Mouse (Mus musculus) kidney, embryonic 16.5 days (tissue): Measurements from ENCODE around the gene Mis18bp1. TPM values are rescaled to one million over a fixed set of nuclear protein-coding genes. Genes with fewer than 3 reads are reported as not detected.
"Not testable (repeated sequence)": the region's sequence is repeated elsewhere in the genome, so short reads cannot be mapped to it uniquely, and the experiment has no call there.

Source experiments
- ATAC-seq: fragments of 200-750 bp; cut with Nextera tagmentation; 2 replicates; pipeline ENCODE4 v1.8.0; 2017; ENCODE audit warnings: moderate TSS enrichment; ENCODE audit not compliant: low FRiP score, low TSS enrichment
- H3K27ac ChIP-seq: fragments of 300-500 bp; sonication (generic); 2 replicates; pipeline ENCODE4 v1.5.1; 2014; ENCODE audit warnings: low read length
- H3K27me3 ChIP-seq: fragments of 300-500 bp; sonication (generic); 2 replicates; pipeline ENCODE4 v1.6.1; 2014; ENCODE audit warnings: low read length, control low read depth, mixed read lengths; ENCODE audit not compliant: insufficient read depth
- H3K36me3 ChIP-seq: fragments of 300-500 bp; sonication (generic); 2 replicates; pipeline ENCODE4 v1.6.1; 2014; ENCODE audit warnings: low read length, control low read depth, mixed read lengths; ENCODE audit not compliant: insufficient read depth
- H3K4me1 ChIP-seq: fragments of 300-500 bp; sonication (generic); 2 replicates; pipeline ENCODE4 v1.6.1; 2014; ENCODE audit warnings: low read length, control low read depth, mixed read lengths; ENCODE audit not compliant: insufficient read depth
- H3K4me2 ChIP-seq: fragments of 300-500 bp; sonication (generic); replicated peaks from 2 replicates; pipeline ENCODE4 v1.6.1; 2014; ENCODE audit warnings: low read depth, low read length
- H3K4me3 ChIP-seq: fragments of 300-500 bp; sonication (generic); 2 replicates; pipeline ENCODE4 v1.5.1; 2014; ENCODE audit warnings: mild to moderate bottlenecking, low read length
- H3K9ac ChIP-seq: fragments of 300-500 bp; sonication (generic); replicated peaks from 2 replicates; pipeline ENCODE4 v1.6.1; 2014; ENCODE audit warnings: low read length
- H3K9me3 ChIP-seq: fragments of 300-500 bp; sonication (generic); 2 replicates; pipeline ENCODE4 v1.6.1; 2016; ENCODE audit warnings: low read length, control low read depth
- WGBS: fragments of 180-500 bp; shearing (Covaris S2); extraction: QIAGEN DNeasy Blood & Tissue Kit; methylation state at CpG from one replicate; pipeline ENCODE4 v1.1.7; 2014; 5-methylcytosine and 5-hydroxymethylcytosine counted together
- polyA plus RNA-seq: library from polyadenylated mRNA; unstranded; fragments of >200 nt; fragmentation: Nextera tagmentation; extraction: Ambion mirVana; gene quantifications from 2 replicates; pipeline ENCODE4 v1.2.1, GENCODE M21; 2015

Mis18bp1 gene
- 56.5 and 57.9 TPM in 2 replicates for polyA plus RNA-seq

- peak within 1 kb of the TSS; percentile 98 for H3K27ac ChIP-seq
- WGBS: under 1% methylated on average over 70 of the region's 70 CpGs
- peak within 1 kb of the TSS; percentile 76 for H3K4me3 ChIP-seq
- 0 out of 2 replicates have a peak, but pooled peaks cover 4% of the 10 kb centered on the region for H3K36me3 ChIP-seq
- peak; percentile 99 for ATAC-seq
- peaks cover 13% of the 10 kb centered on the region for H3K4me1 ChIP-seq
- peak within 1 kb of the TSS; percentile 56 for H3K4me2 ChIP-seq
- H3K9ac ChIP-seq: peak within 1 kb of the TSS; percentile 83
- no peaks in the 10 kb centered on the region for H3K27me3 ChIP-seq
- no peaks in the 10 kb centered on the region for H3K9me3 ChIP-seq
Measured at GRCm38 (mm10) chr12:65172021-65172951, at the start of gene Mis18bp1. Gene Mis18bp1, minus strand, starts transcription at chr12:65172604.

- H3K27ac ChIP-seq: no peak overlapping the region
- H3K9me3 ChIP-seq: no peaks in the 10 kb centered on the region
- H3K4me3 ChIP-seq: no peak overlapping the region
- H3K4me1 ChIP-seq: no peaks in the 10 kb centered on the region
- no peak overlapping the region for H3K4me2 ChIP-seq
- no peak for ATAC-seq
- no peaks in the 10 kb centered on the region for H3K36me3 ChIP-seq
- H3K9ac ChIP-seq: no peak overlapping the region
- 75% methylated on average over 6 of the region's 6 CpGs for WGBS
- no peaks in the 10 kb centered on the region for H3K27me3 ChIP-seq
Measured at GRCm38 (mm10) chr12:65216404-65216840, 44.0 kb upstream of the Mis18bp1 start.

DNA sequence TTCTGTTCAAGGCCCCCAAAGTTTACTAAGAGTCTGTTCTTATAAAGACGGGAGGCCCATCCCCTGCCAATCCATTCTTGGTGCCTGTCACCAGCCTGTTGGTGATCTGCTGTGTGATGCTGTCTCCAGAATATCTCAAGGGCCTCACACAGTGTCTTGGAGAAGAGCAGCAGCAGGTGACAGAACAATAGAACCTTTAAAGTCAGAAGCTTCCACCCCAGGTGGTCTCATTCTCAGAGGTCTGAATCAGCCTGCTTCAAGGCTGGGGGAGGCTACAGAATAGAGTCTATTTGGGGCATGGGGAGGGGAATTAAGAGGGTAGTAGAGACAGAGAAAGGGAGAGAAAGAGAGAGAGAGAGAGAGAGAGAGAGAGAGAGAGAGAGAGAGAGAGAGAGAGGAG, 34.0 kb upstream of the Mis18bp1 start:
- 64% methylated on average over 1 of the region's 1 CpGs for WGBS
- H3K9me3 ChIP-seq: no peaks in the 10 kb centered on the region
- H3K4me3 ChIP-seq: no peak overlapping the region
- no peaks in the 10 kb centered on the region for H3K4me1 ChIP-seq
- ATAC-seq: no peak
- no peaks in the 10 kb centered on the region for H3K27me3 ChIP-seq
- H3K4me2 ChIP-seq: no peak overlapping the region
- H3K27ac ChIP-seq: no peak overlapping the region
- no peak overlapping the region for H3K9ac ChIP-seq
- no peaks in the 10 kb centered on the region for H3K36me3 ChIP-seq

DNA sequence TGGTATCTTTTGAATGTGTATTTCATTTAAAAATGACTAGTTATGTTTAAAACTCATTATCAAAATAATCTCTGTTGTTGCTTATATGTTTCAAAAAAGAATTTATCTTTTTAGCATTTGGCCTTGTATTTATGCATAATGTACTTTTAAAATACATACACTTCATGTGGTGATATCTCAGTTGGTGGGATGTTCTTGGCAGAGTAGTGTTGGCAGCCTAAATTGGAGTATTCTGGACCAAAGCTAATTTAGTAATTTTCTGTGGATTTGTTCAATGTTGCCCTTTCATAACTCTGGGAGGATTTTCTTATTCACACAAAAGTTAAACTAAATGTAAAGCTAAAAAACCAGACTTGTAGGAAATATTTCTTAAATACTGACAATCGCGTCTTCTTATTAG, 29.4 kb upstream of the Mis18bp1 start:
- 94% methylated on average over 2 of the region's 2 CpGs for WGBS
- no peaks in the 10 kb centered on the region for H3K4me1 ChIP-seq
- H3K27me3 ChIP-seq: no peaks in the 10 kb centered on the region
- no peaks in the 10 kb centered on the region for H3K36me3 ChIP-seq
- H3K9ac ChIP-seq: no peak overlapping the region
- H3K4me3 ChIP-seq: no peak overlapping the region
- no peak for ATAC-seq
- H3K4me2 ChIP-seq: no peak overlapping the region
- H3K9me3 ChIP-seq: no peaks in the 10 kb centered on the region
- H3K27ac ChIP-seq: no peak overlapping the region

DNA sequence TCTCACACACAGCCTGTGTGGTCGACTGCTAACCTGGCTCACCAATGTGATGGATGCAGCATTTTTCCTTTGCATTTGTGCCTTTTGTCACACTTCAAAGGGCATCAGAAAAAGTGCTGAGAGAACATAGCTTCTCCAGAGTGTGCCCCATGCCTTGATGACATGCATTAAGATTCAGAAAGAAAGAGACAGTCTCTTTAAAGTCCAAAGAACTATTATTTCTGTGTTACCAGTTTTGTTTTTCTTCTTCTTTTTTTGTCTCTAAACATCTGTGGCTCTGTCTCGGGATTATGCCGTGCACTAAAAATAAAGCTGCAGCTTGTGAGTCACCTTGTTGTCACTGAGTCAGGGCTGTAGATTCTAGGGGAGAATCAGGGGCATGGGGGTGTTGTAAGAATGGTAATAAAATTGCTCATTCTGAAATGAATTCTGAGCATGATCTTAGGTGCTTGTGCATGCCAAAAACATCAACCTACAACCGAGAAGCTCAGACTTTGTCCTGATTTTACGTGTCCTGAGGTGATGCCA, 21.7 kb upstream of the Mis18bp1 start:
- Histone ChIP-seq H3K4me1 (no peaks in the 10 kb centered on the region), H3K27ac (no peak overlapping the region), H3K27me3 (no peaks in the 10 kb centered on the region), H3K4me2 (no peak overlapping the region), H3K9me3 (no peaks in the 10 kb centered on the region), H3K36me3 (no peaks in the 10 kb centered on the region), H3K4me3 (no peak overlapping the region), H3K9ac (no peak overlapping the region)
- WGBS: 63% methylated on average over 5 of the region's 5 CpGs
- no peak for ATAC-seq

GRCm38 (mm10) chr12:65189213-65189612, 16.8 kb upstream of the Mis18bp1 start:
- Histone ChIP-seq H3K9ac (no peak overlapping the region), H3K4me1 (no peaks in the 10 kb centered on the region), H3K27me3 (no peaks in the 10 kb centered on the region), H3K9me3 (no peaks in the 10 kb centered on the region), H3K27ac (no peak overlapping the region), H3K36me3 (no peaks in the 10 kb centered on the region), H3K4me3 (no peak overlapping the region), H3K4me2 (no peak overlapping the region)
- WGBS: 75% methylated on average over 2 of the region's 2 CpGs
- no peak for ATAC-seq

- ATAC-seq: no peak
- no peak overlapping the region for H3K9ac ChIP-seq
- H3K36me3 ChIP-seq: no peaks in the 10 kb centered on the region
- H3K4me3 ChIP-seq: no peak overlapping the region
- H3K27ac ChIP-seq: no peak overlapping the region
- 58% methylated on average over 3 of the region's 3 CpGs for WGBS
- H3K4me1 ChIP-seq: no peaks in the 10 kb centered on the region
- no peak overlapping the region for H3K4me2 ChIP-seq
- H3K9me3 ChIP-seq: no peaks in the 10 kb centered on the region
- no peaks in the 10 kb centered on the region for H3K27me3 ChIP-seq
Measured at GRCm38 (mm10) chr12:65187365-65187764, 15.0 kb upstream of the Mis18bp1 start.

- Histone ChIP-seq H3K9me3 (no peaks in the 10 kb centered on the region), H3K4me2 (no peak overlapping the region), H3K4me3 (no peak overlapping the region; the same call in 1 of the 2 replicates), H3K9ac (no peak overlapping the region), H3K36me3 (no peaks in the 10 kb centered on the region), H3K4me1 (peaks cover 13% of the 10 kb centered on the region), H3K27me3 (no peaks in the 10 kb centered on the region), H3K27ac (no peak overlapping the region)
- WGBS: 90% methylated on average over 5 of the region's 5 CpGs
- ATAC-seq: no peak
Measured at GRCm38 (mm10) chr12:65173736-65174135, 1.3 kb upstream of the Mis18bp1 start.

DNA sequence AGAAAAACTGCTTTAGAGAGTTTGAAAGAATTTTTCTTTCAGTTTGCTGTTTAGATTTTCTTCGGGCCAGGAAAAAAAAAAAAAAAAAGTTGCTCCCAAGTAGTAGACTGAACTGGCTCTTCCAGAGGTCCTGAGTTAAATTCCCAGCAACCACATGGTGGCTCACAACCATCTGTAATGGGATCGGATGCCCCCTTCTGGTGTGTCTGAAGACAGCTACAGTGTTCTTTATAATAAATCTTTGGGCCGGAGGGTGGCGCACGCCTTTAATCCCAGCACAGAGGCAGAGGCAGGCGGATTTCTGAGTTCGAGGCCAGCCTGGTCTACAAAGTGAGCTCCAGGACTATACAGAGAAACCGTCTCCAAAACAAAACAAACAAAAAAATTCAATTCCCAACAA, 555 bp upstream of the Mis18bp1 start:
- not testable (repeated sequence) for H3K9me3 ChIP-seq, H3K27me3 ChIP-seq, H3K36me3 ChIP-seq
- Histone ChIP-seq H3K4me2 (peak overlapping the region; percentile 46), H3K4me1 (peaks cover 13% of the 10 kb centered on the region), H3K4me3 (peak overlapping the region; percentile 76), H3K9ac (peak overlapping the region; percentile 83), H3K27ac (peak overlapping the region; percentile 98)
- peak; percentile 37; the same call in 1 of the 2 replicates for ATAC-seq
- WGBS: 30% methylated on average over 8 of the region's 8 CpGs

- H3K27me3 ChIP-seq, ATAC-seq, H3K9ac ChIP-seq, H3K4me1 ChIP-seq, H3K27ac ChIP-seq, H3K9me3 ChIP-seq, H3K4me3 ChIP-seq, H3K4me2 ChIP-seq: not testable (repeated sequence)
- 92% methylated on average over 4 of the region's 4 CpGs for WGBS
- H3K36me3 ChIP-seq: peaks cover 15% of the 10 kb centered on the region
Measured at GRCm38 (mm10) chr12:65136121-65136520, 36.3 kb downstream of the Mis18bp1 start.
